Mouse (Mus musculus) kidney, adult 9 months (tissue): Measurements from ENCODE around the gene Fer.

Source experiments
- DNase-seq: peaks from one replicate; pipeline ENCODE4 v3.0.0; 2022

Gene Fer

GRCm38 (mm10) chr17:63980167-63980566, 117.3 kb downstream of the Fer start:
- DNase-seq: no peak

DNA sequence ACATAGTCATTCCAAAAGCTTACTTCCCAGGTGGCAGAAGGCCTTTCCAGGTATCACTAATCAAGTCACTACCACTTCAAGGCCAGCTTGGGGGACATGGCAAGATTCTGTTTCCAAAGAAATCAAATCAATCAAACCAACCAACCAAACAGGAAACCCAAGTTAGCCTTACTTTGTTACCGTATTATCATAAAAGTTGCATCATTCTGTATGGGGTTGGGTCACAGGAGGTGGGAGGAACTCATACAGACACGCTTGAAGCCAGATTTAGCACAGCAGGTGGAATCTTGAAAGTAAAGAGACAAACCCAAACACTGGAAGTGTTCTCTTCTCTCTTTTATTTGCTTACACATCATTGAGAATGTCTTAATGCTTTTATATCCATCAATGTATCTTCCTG, 125.8 kb downstream of the Fer start:
- DNase-seq: no peak

- no peak for DNase-seq
These were observed 128.3 kb downstream of the Fer start for GRCm38 (mm10) chr17:63991160-63991559.

DNA sequence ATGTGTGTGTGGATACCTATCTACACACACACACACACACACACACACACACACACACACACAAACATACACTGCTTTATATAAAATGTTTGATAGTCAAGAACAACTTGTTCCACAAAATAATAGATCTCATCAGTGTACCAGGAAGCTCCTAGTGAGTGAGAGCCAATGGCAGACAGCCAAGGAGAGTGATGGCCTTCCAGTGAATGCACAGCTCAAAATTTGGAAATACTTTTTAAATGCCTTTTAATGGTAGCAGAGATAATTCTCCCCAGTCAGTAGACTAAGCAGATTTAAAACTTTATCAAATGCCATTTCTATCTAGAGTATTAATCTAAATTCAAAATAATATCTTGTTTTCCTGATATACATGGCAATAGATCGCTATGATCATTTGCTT, 133.1 kb downstream of the Fer start:
- no peak for DNase-seq

DNA sequence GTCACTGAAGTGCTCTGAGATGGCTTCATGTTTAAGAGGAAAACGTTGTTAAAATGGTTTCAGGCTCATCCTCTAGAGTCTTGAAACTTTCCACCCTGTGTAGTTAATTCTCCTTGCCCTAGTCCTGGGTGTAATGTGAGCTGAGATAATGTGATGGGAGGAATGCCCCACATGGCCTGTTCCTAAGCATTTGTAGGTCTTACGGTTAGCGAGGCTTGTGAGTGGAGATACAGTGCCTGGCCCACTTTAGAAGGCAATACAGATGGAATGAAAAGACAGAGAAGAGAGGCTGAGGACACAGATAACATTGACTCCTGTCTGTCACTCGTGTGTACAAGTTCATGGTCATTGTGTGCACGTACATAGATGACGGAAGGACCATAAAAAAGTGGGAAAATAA, 134.8 kb downstream of the Fer start:
- DNase-seq: no peak

GRCm38 (mm10) chr17:64003444-64003843, 140.6 kb downstream of the Fer start:
- no peak for DNase-seq

- DNase-seq: no peak
These were observed 142.8 kb downstream of the Fer start for GRCm38 (mm10) chr17:64005575-64006249.

- DNase-seq: no peak
These were observed 153.7 kb downstream of the Fer start for GRCm38 (mm10) chr17:64016606-64017005.

DNA sequence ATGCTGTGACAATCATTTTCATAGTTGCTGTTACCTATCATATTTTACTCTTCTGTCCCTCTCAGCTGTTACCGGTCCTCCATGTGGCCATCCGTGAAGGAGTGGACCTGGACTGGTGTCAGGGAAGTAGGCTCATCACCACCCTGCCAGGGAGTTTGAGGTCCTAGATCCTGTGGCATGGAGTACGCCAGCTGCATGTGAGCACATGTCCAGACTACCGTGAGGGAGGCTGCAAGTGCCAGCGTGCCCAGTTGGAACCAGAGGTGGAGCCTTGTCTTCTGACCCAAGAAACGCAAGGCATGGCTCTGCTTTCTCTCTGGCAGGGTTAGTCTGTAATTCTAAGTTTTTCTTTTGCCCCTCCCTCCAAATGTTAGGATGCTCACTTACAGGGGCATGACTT, 155.4 kb downstream of the Fer start:
- no peak for DNase-seq

DNA sequence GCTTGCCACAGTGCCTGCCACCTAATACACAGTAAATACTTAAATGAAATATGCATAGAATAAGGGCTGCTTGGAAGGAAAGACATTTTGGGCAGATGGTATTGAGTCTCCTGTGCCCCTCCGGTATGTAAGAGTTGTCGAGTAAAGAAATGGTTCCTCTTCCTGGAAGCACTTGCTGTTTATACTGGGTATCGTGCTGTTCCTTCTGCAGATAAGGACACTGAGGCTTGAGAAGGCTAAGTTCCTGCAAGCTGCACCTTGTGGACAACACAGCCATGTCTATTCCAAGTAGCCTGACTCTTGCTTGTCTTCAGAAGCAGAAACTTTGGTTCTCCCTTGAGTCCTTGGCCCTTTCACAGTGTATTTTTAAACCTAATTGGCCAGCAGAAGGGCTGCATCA, 156.0 kb downstream of the Fer start:
- DNase-seq: no peak

DNA sequence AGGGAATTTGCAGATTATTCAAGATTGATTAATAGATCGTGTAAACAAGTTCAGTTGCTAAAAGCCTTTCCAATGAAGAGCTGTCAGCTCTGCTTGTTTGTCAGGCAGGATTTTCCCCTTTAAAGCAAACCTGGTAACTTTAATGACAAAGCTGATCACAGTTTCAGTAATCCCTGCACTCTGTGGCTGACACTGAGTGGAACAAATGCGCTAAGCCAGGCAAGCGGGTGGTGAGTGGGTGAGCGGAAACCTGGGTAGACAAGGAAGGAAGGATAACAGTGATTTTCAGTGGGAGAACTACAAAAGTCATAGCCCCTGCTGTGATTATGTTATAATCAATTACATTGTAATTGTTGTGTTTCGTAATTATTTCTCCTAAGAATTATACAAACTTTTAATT, 156.8 kb downstream of the Fer start:
- no peak for DNase-seq

DNA sequence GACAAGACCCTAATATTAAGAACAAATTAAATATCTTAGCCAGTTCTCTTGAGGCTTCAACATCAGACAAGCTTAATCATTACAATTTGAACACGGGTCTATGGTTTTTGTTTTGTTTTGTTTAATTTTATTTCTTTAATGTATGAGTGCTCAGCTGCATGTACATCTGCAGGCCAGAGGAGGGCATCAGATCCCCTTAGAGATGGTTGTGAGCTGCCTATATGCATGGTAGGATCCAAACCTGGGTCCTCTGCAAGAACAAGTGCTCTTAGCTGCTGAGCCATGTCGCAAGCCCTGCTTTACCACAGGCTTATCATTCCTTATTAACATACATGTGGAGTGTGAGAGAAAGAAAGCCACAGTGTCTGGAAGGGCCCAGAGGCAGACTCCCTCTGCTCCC, 163.6 kb downstream of the Fer start:
- peak; percentile 2 for DNase-seq

DNA sequence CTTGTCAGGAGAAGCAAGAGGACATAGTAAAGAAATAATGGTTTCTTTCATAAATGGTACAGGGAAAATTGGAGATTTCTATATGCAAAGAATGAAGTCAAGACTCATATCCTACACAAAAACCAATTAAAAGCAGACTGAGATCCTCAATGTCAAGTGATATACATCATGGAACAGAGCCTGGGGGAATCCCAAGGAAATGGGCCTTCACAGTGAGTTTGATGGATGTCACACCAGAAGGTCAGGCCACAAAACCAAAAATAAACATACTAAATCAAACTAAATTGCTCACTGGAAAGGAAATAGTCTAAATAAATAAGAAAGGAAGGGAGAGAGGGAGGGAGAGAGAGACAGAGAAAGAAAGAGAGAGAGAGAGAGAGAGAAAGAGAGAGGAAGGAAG, 178.9 kb downstream of the Fer start:
- DNase-seq: peak; percentile 6

DNA sequence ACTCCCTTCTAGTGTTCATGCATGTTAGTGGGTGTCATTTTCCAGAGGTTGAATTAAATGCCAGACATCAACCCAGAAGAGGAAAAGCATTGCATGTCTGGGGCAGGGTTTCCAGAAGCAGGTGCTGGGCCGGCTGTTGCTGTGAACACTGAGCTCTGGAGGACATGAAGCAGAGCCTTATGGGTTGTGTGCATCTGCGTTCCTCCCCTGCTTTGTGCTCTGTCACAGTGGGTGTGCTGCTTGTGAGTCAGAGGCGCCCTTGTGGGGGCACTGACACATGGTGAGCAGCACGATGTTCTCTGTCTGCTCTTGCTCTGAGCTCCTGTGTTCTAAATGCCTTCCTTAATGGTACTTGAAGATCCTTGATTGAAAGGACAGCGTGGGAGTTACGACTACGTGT, 182.5 kb downstream of the Fer start:
- DNase-seq: no peak

DNA sequence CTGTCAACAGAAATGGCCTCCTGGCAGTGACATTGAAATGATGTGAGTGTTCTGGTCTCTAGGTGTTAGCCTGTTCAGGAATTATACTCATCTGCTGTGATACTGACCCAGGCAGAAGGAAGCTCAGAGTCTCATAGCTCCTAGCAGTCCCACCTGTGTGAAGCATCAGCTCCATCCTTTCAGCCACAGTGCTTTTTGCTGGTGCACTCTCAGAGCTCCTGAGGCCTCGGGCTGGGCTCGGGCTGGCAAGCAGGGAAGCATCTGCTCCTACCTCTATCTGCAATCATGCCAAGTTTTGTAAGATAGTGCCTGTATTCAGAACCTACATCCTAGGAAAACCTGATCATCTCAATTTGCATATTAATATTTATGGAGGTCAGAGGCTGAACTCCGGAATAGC, 183.7 kb downstream of the Fer start:
- no peak for DNase-seq

- DNase-seq: no peak
These were observed 188.0 kb downstream of the Fer start for GRCm38 (mm10) chr17:64050911-64051310.

GRCm38 (mm10) chr17:64053636-64054035, 190.8 kb downstream of the Fer start:
- no peak for DNase-seq

DNA sequence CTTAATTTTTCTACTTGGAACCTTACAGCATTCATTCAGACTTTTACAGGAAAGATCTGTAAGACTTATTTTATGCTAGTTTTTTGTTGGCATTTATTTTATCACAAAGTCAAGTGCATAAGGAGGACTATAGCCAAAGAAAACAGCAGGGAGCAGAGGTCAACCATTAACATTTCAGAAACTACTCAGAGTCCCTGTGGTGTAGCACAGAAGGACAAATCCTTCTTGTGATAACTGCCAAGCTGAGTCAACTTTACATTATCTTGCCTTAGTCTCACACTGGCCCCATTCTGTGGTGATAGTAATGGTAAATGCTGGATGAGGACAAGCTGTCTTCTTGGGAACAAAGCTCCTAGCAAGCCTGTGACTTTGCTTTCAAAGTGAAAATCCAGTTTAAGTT, 197.7 kb downstream of the Fer start:
- DNase-seq: peak; percentile 16

DNA sequence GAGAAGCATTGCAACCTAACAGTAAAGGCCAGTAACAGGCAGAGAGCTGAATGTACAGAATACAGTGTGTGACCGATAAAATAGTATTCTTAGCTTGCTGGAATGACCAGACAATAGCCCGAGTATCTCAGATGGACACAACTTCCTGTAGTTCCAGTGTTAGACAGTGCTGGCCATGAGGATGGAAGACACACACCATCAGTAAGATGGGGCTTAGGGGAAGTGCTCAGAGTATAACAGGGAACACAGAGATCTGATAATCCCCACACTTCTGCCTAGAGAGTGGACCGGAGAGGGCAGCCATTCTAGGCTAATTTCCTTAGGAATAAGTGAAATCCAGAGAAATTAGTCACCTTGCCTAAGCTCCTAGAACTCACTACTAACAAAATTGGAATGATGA, 202.4 kb downstream of the Fer start:
- no peak for DNase-seq

DNA sequence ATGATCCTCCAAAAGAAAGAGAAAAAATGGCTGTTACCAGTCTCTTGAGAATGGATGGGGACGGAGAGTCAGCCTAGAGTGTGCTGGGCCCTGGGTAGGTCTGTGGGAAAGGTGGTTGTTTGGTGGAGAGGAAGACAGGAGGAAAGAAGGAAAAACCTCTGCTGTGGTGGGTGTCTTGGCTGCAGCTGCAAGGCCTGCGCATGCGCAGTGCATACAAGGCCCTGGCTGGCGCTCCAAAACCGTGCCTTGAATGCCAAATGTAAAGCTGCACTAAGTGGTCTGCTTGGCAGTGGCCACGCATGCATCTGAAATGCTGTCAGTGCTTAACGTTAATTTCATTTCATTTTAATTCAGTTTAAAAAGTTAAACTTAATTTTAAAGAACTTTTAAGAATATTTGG, 214.5 kb downstream of the Fer start:
- no peak for DNase-seq

DNA sequence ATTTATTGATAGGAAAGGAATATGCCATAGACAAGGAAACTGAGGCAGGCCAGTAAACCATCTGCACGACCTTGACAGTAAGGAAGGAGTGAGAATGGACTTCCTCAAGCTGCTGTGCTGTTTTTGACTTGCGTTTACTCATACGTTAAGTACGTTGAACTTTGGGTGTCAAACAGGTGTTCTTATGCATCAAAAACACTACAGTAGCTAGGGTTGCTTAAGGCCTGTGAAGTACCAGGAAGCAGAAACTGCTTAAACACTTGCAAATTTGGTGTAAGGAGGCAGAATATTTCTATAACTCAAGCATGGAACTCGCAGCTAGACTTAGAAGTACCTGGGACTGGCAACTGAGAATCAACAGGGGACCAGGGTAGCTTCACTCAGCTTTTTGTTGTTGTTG, 221.9 kb downstream of the Fer start:
- DNase-seq: no peak

- no peak for DNase-seq
These were observed 222.6 kb downstream of the Fer start for GRCm38 (mm10) chr17:64085493-64085892.

DNA sequence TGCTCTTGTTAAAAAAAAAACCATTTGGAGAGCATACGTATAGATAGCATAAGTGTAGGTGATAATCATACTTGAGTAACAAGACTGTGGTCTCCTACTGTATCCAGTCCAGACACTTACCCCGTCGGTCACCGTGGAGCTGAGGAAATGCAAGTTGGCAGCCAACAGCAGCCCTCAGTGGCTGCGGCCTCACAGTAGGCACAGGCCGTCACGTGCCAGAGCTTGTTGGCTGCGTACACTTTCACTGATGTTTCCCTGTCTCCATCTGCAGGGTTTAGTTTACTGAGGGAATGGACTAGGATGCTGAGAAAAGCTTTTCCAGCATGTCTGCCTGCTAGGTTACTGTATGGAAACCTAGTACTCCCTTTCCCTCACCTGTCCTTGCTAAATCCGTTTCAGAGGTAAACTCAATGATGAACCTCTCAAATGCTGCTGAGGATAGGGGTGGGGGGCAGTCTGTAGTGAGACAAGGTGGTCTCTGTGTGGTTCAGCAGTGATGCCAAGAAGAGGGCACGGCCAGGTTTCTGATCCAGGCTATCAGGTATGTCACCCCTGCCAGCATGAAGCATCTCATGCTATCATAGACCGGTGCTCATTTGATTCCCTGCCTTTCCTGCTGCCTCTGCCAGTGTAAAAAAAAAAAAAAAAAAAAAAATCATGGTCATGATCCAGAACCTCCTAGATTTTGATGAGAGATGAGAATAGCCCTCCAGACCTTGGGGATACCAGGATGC, 224.2 kb downstream of the Fer start:
- DNase-seq: no peak

DNA sequence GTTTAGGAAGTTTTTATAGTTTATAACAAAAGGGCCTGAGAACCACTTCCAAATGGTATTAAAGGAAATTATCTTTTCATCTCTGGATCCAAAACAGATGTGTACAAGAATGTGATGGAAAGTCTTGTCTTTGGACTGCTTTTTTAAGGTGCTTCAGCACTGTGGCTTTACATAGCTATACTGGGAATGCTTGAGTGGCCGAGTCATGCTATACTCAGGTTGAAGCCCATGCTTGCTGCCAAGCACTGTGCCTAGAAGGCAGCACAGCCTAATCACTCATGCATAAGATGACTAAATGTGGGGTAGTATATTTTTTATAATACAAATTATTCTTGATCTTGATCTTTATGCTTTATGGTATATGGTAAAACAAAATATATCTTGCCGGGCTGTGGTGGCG, 225.0 kb downstream of the Fer start:
- no peak for DNase-seq

- DNase-seq: no peak
These were observed 230.9 kb downstream of the Fer start for GRCm38 (mm10) chr17:64093716-64094115.
